Mouse (Mus musculus) heart, embryonic 15.5 days (tissue): ENCODE data around the gene Ksr2. TPM values are rescaled to one million over a fixed set of nuclear protein-coding genes. Genes with fewer than 3 reads are reported as not detected.
"Not testable (repeated sequence)": the region's sequence is repeated elsewhere in the genome, so short reads cannot be mapped to it uniquely, and the experiment has no call there.

Source experiments
- ATAC-seq: fragments of 200-750 bp; cut with Nextera tagmentation; replicated peaks from 2 replicates; pipeline ENCODE4 v1.8.0; 2017; ENCODE audit warnings: low read depth, moderate TSS enrichment; ENCODE audit not compliant: insufficient number of reproducible peaks, insufficient read depth, low FRiP score
- H3K27ac ChIP-seq: fragments of 300-500 bp; sonication (generic); 2 replicates; pipeline ENCODE4 v1.5.1; 2015; ENCODE audit warnings: mild to moderate bottlenecking, inconsistent platforms
- H3K27me3 ChIP-seq: fragments of 300-500 bp; sonication (generic); 2 replicates; pipeline ENCODE4 v1.6.1; 2015; ENCODE audit warnings: inconsistent platforms
- H3K36me3 ChIP-seq: fragments of 300-500 bp; sonication (generic); 2 replicates; pipeline ENCODE4 v1.6.1; 2015; ENCODE audit warnings: mild to moderate bottlenecking, inconsistent platforms
- H3K4me1 ChIP-seq: fragments of 300-500 bp; sonication (generic); replicated peaks from 2 replicates; pipeline ENCODE4 v1.6.1; 2015; ENCODE audit warnings: inconsistent platforms
- H3K4me2 ChIP-seq: fragments of 300-500 bp; sonication (generic); 2 replicates; pipeline ENCODE4 v1.6.1; 2015; ENCODE audit warnings: inconsistent platforms, mild to moderate bottlenecking, moderate library complexity
- H3K4me3 ChIP-seq: fragments of 300-500 bp; sonication (generic); 2 replicates; pipeline ENCODE4 v1.5.1; 2015; ENCODE audit warnings: mild to moderate bottlenecking, inconsistent platforms
- H3K9ac ChIP-seq: fragments of 300-500 bp; sonication (generic); 2 replicates; pipeline ENCODE4 v1.6.1; 2015; ENCODE audit warnings: mild to moderate bottlenecking, inconsistent platforms
- H3K9me3 ChIP-seq: fragments of 300-500 bp; sonication (generic); replicated peaks from 2 replicates; pipeline ENCODE4 v1.6.1; 2016; ENCODE audit warnings: inconsistent platforms
- WGBS: fragments of 180-500 bp; shearing (Covaris S2); methylation state at CpG from one replicate; pipeline ENCODE4 v1.1.7; 2015; ENCODE audit warnings: mixed read lengths; 5-methylcytosine and 5-hydroxymethylcytosine counted together
- polyA plus RNA-seq: library from polyadenylated mRNA; unstranded; fragments of >200 nt; fragmentation: Nextera tagmentation; extraction: Ambion mirVana; gene quantifications from 2 replicates; pipeline ENCODE4 v1.2.1, GENCODE M21; 2015

Gene Ksr2
- polyA plus RNA-seq, 1 experiment from 2014 or later, result 0.08 TPM

DNA sequence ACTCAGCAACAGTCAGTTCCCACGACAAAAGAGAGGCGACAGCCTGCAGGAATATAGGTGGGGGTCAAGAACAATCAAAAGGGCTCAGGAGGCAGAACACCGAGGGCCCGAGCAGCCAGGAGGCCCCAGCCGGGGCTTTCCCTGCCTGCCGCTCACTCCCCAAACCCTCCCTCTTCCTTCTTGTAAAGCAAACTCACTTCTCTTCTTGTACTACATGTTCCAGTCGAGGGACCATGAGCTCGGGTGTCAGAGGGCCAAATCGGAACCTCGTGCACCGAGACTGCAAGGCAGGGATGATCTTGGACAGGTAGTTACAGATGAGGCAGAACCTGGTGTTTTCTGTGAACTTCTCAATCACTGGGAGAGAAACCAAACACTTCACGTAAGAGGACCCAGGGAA is 30.6 kb upstream of the Ksr2 start:
- Histone ChIP-seq H3K9ac (no peak overlapping the region), H3K4me3 (no peak overlapping the region), H3K4me2 (no peak overlapping the region), H3K27me3 (no peaks in the 10 kb centered on the region), H3K36me3 (peaks cover 56% of the 10 kb centered on the region), H3K9me3 (no peaks in the 10 kb centered on the region), H3K27ac (no peak overlapping the region), H3K4me1 (peaks cover 6% of the 10 kb centered on the region)
- 79% methylated on average over 12 of the region's 12 CpGs for WGBS
- ATAC-seq, result no peak

DNA sequence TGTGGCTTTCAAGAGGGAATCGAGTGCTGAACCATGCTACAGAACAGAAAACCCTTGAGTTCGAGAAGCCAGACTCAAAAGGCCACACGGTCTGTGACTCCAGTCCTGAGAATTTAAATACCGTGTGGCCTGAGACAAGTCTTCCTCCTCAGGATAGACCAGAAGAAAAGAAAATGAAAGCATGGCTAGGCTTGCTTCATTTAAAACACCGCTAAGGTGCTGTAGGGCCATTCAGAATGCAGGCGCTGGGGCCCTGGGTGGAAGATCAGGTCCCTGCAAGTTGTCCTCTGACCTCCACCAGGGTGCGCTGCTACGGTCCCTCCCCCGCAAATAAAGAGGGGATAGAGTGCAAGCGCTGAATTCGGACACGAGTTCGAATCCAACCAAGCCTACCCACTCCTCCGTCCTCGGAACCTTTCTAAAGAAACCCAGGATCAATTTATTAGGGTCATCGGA is 25.5 kb upstream of the Ksr2 start:
- WGBS, result 7% methylated on average over 16 of the region's 16 CpGs
- H3K27ac ChIP-seq, result peak overlapping the region; percentile 69
- no peaks in the 10 kb centered on the region for H3K27me3 ChIP-seq
- H3K9me3 ChIP-seq, result 0 out of 2 replicates have a peak, but pooled peaks cover 5% of the 10 kb centered on the region
- peak overlapping the region; percentile 87 for H3K4me3 ChIP-seq
- H3K9ac ChIP-seq, result peak overlapping the region; percentile 85
- H3K36me3 ChIP-seq, result peaks cover 25% of the 10 kb centered on the region
- ATAC-seq, result peak; percentile 68
- peak overlapping the region; percentile 86 for H3K4me2 ChIP-seq
- H3K4me1 ChIP-seq, result peaks cover 11% of the 10 kb centered on the region

DNA sequence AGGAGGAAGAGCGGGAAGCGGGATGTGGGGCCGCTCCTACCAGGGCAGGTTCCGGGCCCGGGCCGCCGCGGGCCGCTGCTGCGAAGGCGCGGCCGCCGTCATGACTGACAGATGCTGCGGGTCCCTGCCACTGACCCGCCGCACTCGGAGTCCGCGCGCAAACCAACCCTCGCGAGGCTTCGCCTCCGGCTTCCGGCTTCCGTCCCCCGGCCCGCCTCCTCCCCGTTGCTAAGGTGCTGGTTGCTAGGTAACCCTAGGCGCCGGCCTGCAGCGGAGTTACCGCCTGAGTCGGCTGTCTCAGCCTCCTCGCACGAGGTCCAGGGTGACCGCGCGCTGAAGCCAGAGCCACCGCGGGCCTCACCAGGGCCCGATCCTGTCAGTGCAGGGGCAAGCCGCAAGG is 24.9 kb upstream of the Ksr2 start, which contains the start of gene Rfc5:
Rfc5 (minus strand) TSS at position 171 of the 400 bp plus-strand sequence.
- H3K4me2 ChIP-seq, result peak within 1 kb of the TSS; percentile 86
- H3K27me3 ChIP-seq, result no peaks in the 10 kb centered on the region
- peak within 1 kb of the TSS; percentile 69 for H3K27ac ChIP-seq
- peaks cover 11% of the 10 kb centered on the region for H3K4me1 ChIP-seq
- peak; percentile 95 for ATAC-seq
- peaks cover 23% of the 10 kb centered on the region for H3K36me3 ChIP-seq
- WGBS, result 1% methylated on average over 44 of the region's 44 CpGs
- H3K9me3 ChIP-seq, result 0 out of 2 replicates have a peak, but pooled peaks cover 5% of the 10 kb centered on the region
- peak within 1 kb of the TSS; percentile 85 for H3K9ac ChIP-seq
- H3K4me3 ChIP-seq, result peak within 1 kb of the TSS; percentile 87

DNA sequence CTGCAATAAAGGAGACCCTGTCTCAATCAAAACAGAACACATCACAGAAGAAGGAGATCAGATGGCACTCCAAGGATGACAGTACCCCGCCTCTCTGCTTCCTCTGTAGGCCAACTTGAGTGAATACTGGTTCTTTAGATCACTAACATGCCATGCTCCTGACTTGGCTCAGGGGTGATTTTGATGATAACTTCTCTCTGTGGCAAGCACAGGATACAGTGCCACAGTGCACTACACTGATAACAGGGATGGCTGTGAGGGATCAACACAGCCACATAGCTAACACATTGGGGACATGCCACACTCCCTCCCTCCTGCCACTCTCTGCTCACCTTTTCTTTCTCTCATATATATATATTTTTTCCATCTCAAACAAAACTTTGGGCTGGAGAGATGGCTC is 22.9 kb upstream of the Ksr2 start:
- Histone ChIP-seq H3K4me1 (peaks cover 11% of the 10 kb centered on the region), H3K9me3 (0 out of 2 replicates have a peak, but pooled peaks cover 5% of the 10 kb centered on the region), H3K27ac (no peak overlapping the region), H3K9ac (no peak overlapping the region), H3K4me3 (no peak overlapping the region), H3K36me3 (peaks cover 5% of the 10 kb centered on the region; the same call in 1 of the 2 replicates), H3K4me2 (no peak overlapping the region), H3K27me3 (no peaks in the 10 kb centered on the region)
- ATAC-seq, result no peak
- WGBS, result 80% methylated on average over 1 of the region's 1 CpGs

DNA sequence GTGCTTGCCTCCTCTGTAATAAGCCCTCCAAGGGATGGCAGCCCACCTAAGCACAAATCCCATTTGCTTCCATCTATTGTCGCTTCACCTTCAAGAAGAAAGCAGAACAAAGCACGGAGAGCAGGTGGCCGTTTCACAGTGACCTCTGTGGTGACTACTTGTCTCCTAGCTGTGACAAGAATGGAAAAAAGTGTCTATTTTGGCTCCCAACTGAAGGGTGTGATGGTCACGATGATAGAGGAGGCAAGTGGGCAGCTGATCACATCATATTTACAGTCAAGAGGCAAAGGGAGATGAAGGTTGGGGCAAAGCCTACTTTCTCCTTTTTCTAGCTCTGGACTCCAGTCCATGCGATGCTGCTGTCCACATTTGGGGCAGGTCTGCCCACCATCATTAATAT is 18.0 kb upstream of the Ksr2 start:
- 79% methylated on average over 5 of the region's 5 CpGs for WGBS
- ATAC-seq, result no peak
- Histone ChIP-seq H3K36me3 (no peaks in the 10 kb centered on the region), H3K27ac (no peak overlapping the region), H3K4me3 (no peak overlapping the region), H3K27me3 (no peaks in the 10 kb centered on the region), H3K4me1 (no peaks in the 10 kb centered on the region), H3K9me3 (0 out of 2 replicates have a peak, but pooled peaks cover 5% of the 10 kb centered on the region), H3K4me2 (no peak overlapping the region), H3K9ac (no peak overlapping the region)

DNA sequence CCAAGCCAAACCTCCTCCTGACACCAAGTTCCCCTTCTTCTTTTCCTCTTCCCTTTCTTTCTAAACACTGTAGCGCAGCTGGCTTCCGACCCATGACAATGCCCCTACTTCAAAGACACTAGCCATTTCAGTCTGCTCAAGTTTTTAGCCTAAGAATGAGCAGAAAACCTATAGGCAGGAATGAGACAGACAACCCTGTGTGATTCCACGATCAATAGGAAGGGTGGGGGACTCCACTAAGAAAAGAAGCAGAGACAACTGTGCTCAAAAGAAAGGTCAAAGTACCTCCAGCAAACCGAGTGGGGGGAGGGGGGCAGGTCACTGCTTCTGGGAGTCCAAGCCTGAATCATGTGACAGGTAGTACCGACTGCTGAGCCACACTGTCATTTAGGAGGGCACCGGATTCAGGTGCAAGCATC is 17.2 kb upstream of the Ksr2 start:
- Histone ChIP-seq H3K4me2 (no peak overlapping the region), H3K9me3 (0 out of 2 replicates have a peak, but pooled peaks cover 5% of the 10 kb centered on the region), H3K27ac (no peak overlapping the region), H3K27me3 (no peaks in the 10 kb centered on the region), H3K4me3 (no peak overlapping the region), H3K36me3 (no peaks in the 10 kb centered on the region), H3K4me1 (no peaks in the 10 kb centered on the region), H3K9ac (no peak overlapping the region)
- WGBS, result 69% methylated on average over 6 of the region's 6 CpGs
- ATAC-seq, result no peak

DNA sequence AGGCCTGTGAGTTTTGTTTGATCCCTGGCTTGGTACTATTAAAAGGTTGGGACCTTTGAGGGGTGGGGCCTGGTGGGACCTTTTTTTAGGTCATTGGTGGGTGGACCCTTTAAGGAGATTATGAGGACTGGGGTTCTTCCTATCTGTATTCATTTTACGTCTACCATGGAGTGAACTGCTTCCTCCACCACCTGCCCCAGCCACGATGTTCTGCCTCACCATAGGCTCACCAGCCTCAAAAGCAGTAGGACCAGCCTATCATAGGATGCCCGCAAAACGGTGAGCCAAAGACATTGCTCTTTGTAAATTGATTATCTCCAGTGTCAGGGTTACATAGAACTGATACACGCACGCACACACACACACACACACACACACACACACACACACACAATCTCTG is 16.4 kb upstream of the Ksr2 start:
- Histone ChIP-seq H3K4me3 (no peak overlapping the region), H3K4me1 (no peaks in the 10 kb centered on the region), H3K4me2 (no peak overlapping the region), H3K27me3 (no peaks in the 10 kb centered on the region), H3K9me3 (0 out of 2 replicates have a peak, but pooled peaks cover 5% of the 10 kb centered on the region), H3K9ac (no peak overlapping the region), H3K36me3 (no peaks in the 10 kb centered on the region), H3K27ac (no peak overlapping the region)
- WGBS, result 75% methylated on average over 6 of the region's 6 CpGs
- no peak for ATAC-seq

DNA sequence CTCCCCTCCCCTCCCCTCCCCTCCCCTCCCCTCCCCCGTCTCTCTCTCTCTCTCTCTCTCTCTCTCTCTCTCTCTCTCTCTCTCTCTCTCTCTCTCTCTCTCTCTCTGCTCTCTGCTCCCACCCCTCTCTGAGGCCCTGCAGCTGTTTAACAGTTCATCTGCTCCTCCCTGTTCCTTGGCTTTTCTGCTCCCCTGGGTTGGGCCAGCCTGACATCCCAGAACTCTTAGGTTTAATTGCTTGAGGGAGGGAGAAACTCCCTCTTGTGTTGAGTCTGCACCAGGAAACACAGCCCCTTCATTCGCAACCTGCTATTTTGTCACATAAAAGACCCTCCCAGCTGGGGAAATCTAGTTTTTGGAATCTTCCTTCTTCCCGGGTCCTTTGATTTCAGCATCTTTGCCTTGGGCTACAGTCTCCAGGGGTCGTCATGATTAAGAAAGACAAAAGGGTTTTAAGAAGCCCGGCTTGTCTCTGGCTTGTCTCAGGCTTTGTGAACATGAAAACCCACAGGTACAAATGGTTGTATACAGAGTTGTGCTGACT is 15.7 kb upstream of the Ksr2 start:
- no peaks in the 10 kb centered on the region for H3K36me3 ChIP-seq
- H3K9me3 ChIP-seq, result no peaks in the 10 kb centered on the region
- no peak overlapping the region for H3K4me2 ChIP-seq
- no peak overlapping the region for H3K9ac ChIP-seq
- whole genome bisulfite sequencing, result 44% methylated on average over 4 of the region's 5 CpGs
- no peaks in the 10 kb centered on the region for H3K27me3 ChIP-seq
- no peaks in the 10 kb centered on the region for H3K4me1 ChIP-seq
- no peak overlapping the region for H3K4me3 ChIP-seq
- no peak overlapping the region for H3K27ac ChIP-seq
- ATAC-seq, result no peak

DNA sequence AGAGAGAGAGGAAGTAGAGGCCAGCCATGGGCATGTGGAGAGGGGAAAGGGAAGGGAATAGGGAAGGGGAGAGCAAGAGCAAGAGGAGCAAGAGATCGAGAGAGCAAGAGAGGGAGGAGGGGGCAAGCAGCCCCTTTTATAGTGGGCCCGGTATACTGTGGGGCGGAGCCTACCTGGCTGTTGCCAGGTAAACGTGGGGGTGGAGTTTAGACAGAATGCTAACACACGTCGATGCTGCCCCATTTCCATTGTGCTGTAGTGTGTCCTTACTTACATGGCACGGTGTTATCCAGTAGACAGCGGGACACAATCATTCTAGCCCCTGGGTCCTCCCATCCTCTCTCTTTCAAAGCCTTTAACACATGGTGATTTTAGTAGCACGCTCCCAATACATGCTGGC is 14.5 kb upstream of the Ksr2 start:
- Histone ChIP-seq H3K9me3 (no peaks in the 10 kb centered on the region), H3K4me3 (no peak overlapping the region), H3K27ac (no peak overlapping the region), H3K4me1 (no peaks in the 10 kb centered on the region), H3K27me3 (no peaks in the 10 kb centered on the region), H3K9ac (no peak overlapping the region), H3K4me2 (no peak overlapping the region), H3K36me3 (no peaks in the 10 kb centered on the region)
- 70% methylated on average over 9 of the region's 9 CpGs for WGBS
- ATAC-seq, result no peak

DNA sequence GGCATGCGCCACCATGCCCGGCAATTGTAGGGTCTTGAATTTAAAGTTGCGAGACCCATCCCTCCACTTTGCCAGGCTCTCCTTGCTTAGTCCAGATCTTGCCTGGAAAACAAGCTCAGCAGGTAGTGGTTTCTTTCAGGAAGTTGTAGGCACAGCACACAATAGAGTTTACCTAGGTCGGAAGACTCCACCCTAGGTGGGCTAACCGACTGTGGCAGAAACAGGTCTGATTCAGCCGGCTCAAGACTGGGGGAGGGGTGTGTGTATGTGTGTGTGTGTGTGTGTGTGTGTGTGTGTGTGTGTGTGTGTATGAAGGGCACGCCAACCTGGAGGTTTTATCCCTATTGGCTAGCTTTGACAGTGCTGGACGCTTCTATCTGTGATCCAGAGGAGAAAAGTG is 10.2 kb upstream of the Ksr2 start:
- H3K36me3 ChIP-seq, result no peaks in the 10 kb centered on the region
- ATAC-seq, result no peak
- H3K27ac ChIP-seq, result no peak overlapping the region
- no peaks in the 10 kb centered on the region for H3K4me1 ChIP-seq
- H3K9me3 ChIP-seq, result no peaks in the 10 kb centered on the region
- H3K4me2 ChIP-seq, result no peak overlapping the region
- no peak overlapping the region for H3K4me3 ChIP-seq
- H3K27me3 ChIP-seq, result no peaks in the 10 kb centered on the region
- H3K9ac ChIP-seq, result no peak overlapping the region
- 81% methylated on average over 8 of the region's 8 CpGs for WGBS

DNA sequence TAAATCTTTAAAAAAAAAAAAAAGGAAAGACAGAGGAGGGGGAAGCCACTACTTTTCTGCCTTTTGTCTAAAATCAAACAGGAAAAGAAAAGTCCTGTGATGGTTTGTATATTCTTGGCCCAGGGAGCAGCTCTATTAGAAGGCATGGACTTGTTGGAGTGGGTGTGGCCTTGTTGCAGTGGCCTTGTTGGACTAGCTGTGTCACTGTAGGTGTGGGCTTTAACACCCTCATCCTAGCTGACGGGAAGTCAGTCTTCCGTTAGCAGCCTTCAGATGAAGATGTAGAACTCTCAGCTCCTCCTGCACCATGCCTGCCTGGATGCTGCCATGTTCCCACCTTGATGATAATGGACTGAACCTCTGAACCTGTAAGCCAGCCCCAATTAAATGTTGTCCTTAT is 9.1 kb upstream of the Ksr2 start:
- 84% methylated on average over 2 of the region's 2 CpGs for WGBS
- ATAC-seq, result not testable (repeated sequence)

DNA sequence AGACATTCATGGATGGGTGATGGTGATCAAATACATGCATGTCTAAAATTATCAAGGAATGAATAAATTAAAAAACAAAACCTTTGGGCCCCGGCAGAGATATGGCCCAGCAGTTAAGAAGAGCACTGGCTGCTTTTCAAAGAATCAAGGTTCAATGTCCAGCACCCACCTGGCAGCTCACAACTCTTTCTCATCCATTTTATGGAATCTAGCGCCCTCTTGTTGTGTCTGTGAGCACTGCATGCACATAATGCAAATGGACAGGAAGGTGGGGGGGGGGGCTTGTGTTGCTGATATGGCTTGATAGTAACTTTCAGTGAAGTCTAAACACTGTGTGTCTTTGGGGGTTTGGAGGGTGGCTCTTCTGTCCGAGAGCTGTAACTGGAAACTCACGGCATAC is 5.6 kb upstream of the Ksr2 start:
- Histone ChIP-seq H3K36me3 (no peaks in the 10 kb centered on the region), H3K9ac (no peak overlapping the region), H3K4me1 (peaks cover 1% of the 10 kb centered on the region), H3K27me3 (peaks cover 25% of the 10 kb centered on the region), H3K27ac (no peak overlapping the region), H3K4me3 (no peak overlapping the region), H3K4me2 (no peak overlapping the region), H3K9me3 (no peaks in the 10 kb centered on the region)
- 62% methylated on average over 4 of the region's 4 CpGs for WGBS
- no peak for ATAC-seq

More for the DNA sequence above, 9.1 kb upstream of the Ksr2 start:
- H3K4me3 ChIP-seq, H3K27ac ChIP-seq, H3K9me3 ChIP-seq, H3K9ac ChIP-seq, H3K4me1 ChIP-seq, H3K4me2 ChIP-seq, H3K36me3 ChIP-seq, H3K27me3 ChIP-seq: not testable (repeated sequence)
